25 mouse cellular contexts compared by ENCODE assay signal in genomic region chr9:23340551-23340950, GRCm38 (mm10).
"Had no signal": no experiment of that assay in that cellular context is flagged by ENCODE, and none has a peak within 500 bp of the region (broad histone marks: within the 10 kb centered on the region; RNA-seq: fewer than 3 reads in every experiment).

No protein-coding gene starts in this region.

- H3K4me2 ChIP-seq: heart, embryonic 13.5 days; heart, embryonic 15.5 days; hindbrain, embryonic 13.5 days; hindbrain, embryonic 15.5 days; limb, embryonic 12.5 days; liver, embryonic 11.5 days; liver, embryonic 13.5 days; liver, embryonic 15.5 days had no signal

- H3K9me3 ChIP-seq: heart, embryonic 10.5 days; heart, embryonic 13.5 days; heart, embryonic 15.5 days; hindbrain, embryonic 13.5 days; hindbrain, embryonic 15.5 days; limb, embryonic 10.5 days; limb, embryonic 12.5 days; liver, embryonic 13.5 days; liver, embryonic 15.5 days had no signal

- H3K27me3 ChIP-seq: heart, embryonic 13.5 days; heart, embryonic 15.5 days; hindbrain, embryonic 13.5 days; hindbrain, embryonic 15.5 days; limb, embryonic 12.5 days; liver, embryonic 13.5 days; liver, embryonic 15.5 days had no signal

- H3K9ac ChIP-seq: heart, embryonic 13.5 days; heart, embryonic 15.5 days; hindbrain, embryonic 13.5 days; hindbrain, embryonic 15.5 days; limb, embryonic 12.5 days; liver, embryonic 13.5 days; liver, embryonic 15.5 days had no signal

- H3K4me3 ChIP-seq: heart, embryonic 10.5 days; heart, embryonic 13.5 days; heart, embryonic 15.5 days; hindbrain, embryonic 13.5 days; hindbrain, embryonic 15.5 days; layer of hippocampus, adult 2 months; limb, embryonic 10.5 days; limb, embryonic 12.5 days; liver, embryonic 13.5 days; liver, embryonic 15.5 days had no signal

- H3K27ac ChIP-seq: heart, embryonic 10.5 days; heart, embryonic 13.5 days; heart, embryonic 15.5 days; hindbrain, embryonic 13.5 days; hindbrain, embryonic 15.5 days; hindbrain, postnatal 0 days; layer of hippocampus, adult 2 months; limb, embryonic 10.5 days; limb, embryonic 12.5 days; liver, embryonic 13.5 days; liver, embryonic 15.5 days had no signal

- DNase-seq: gastrocnemius, postnatal 14 days; gastrocnemius, postnatal 36 days; heart, adult 18-20 months; heart, postnatal 14 days; heart, postnatal 36 days; kidney, adult 11 months; kidney, adult 2 months; kidney, postnatal 10 days; kidney, postnatal 25 days; kidney, postnatal 4 days; layer of hippocampus, postnatal 36 days; liver; liver, embryonic 13.5 days had no signal

- H3K36me3 ChIP-seq: heart, embryonic 10.5 days; heart, embryonic 13.5 days; heart, embryonic 15.5 days; hindbrain, embryonic 13.5 days; hindbrain, embryonic 15.5 days; limb, embryonic 10.5 days; limb, embryonic 12.5 days; liver, embryonic 13.5 days; liver, embryonic 15.5 days had no signal

- H3K4me1 ChIP-seq: hindbrain, embryonic 13.5 days; hindbrain, embryonic 15.5 days; limb, embryonic 10.5 days; liver, embryonic 13.5 days; liver, embryonic 15.5 days had no signal

- ATAC-seq: hindbrain, postnatal 0 days; intestine, embryonic 16.5 days had no signal
